Mouse (Mus musculus): ENCODE measurements around the gene E2f2.

E2f2 gene

GRCm38 (mm10) chr4:136206033-136206893, 34.1 kb downstream of the E2f2 start, which contains the start of gene Asap3:
Gene Asap3 (plus strand): TSS chr4:136206365.
- peak; percentile 99 for DNase-seq

GRCm38 (mm10) chr4:136206943-136207342, 34.7 kb downstream of the E2f2 start:
- DNase-seq = no peak

- no peak for DNase-seq
These were observed 38.7 kb downstream of the E2f2 start for GRCm38 (mm10) chr4:136210931-136211330.

- DNase-seq = peak; percentile 50
These were observed 41.4 kb downstream of the E2f2 start for GRCm38 (mm10) chr4:136213629-136214028.

- DNase-seq = no peak
These were observed 42.6 kb downstream of the E2f2 start for GRCm38 (mm10) chr4:136214828-136215227.

GRCm38 (mm10) chr4:136215576-136215975, 43.4 kb downstream of the E2f2 start:
- no peak for DNase-seq

GRCm38 (mm10) chr4:136217063-136217462, 44.9 kb downstream of the E2f2 start:
- DNase-seq = peak; percentile 32

GRCm38 (mm10) chr4:136218595-136219214, 46.5 kb downstream of the E2f2 start:
- DNase-seq = peak; percentile 73

- peak; percentile 43 for DNase-seq
These were observed 48.1 kb downstream of the E2f2 start for GRCm38 (mm10) chr4:136220133-136220775.

- no peak for DNase-seq
These were observed 51.5 kb downstream of the E2f2 start for GRCm38 (mm10) chr4:136223549-136224239.

- no peak for DNase-seq
These were observed 52.0 kb downstream of the E2f2 start for GRCm38 (mm10) chr4:136224240-136224559.

- DNase-seq = no peak
These were observed 52.7 kb downstream of the E2f2 start for GRCm38 (mm10) chr4:136224677-136225460.

GRCm38 (mm10) chr4:136227408-136227807, 55.2 kb downstream of the E2f2 start:
- DNase-seq = no peak

GRCm38 (mm10) chr4:136228640-136229039, 56.4 kb downstream of the E2f2 start:
- DNase-seq = peak; percentile 20

- no peak for DNase-seq
These were observed 66.5 kb downstream of the E2f2 start for GRCm38 (mm10) chr4:136238669-136239068.

GRCm38 (mm10) chr4:136239111-136239510, 66.9 kb downstream of the E2f2 start:
- no peak for DNase-seq

- peak; percentile 86 for DNase-seq
These were observed 67.4 kb downstream of the E2f2 start for GRCm38 (mm10) chr4:136239622-136240021.

- DNase-seq = no peak
These were observed 67.9 kb downstream of the E2f2 start for GRCm38 (mm10) chr4:136240123-136240522.

- DNase-seq = no peak
These were observed 68.8 kb downstream of the E2f2 start for GRCm38 (mm10) chr4:136240955-136241354.

- DNase-seq = peak; percentile 52
These were observed 70.0 kb downstream of the E2f2 start for GRCm38 (mm10) chr4:136242065-136242703.

- DNase-seq = no peak
These were observed 70.5 kb downstream of the E2f2 start for GRCm38 (mm10) chr4:136242728-136243127.

GRCm38 (mm10) chr4:136244208-136244607, 72.0 kb downstream of the E2f2 start:
- no peak for DNase-seq
